Mouse (Mus musculus): ENCODE measurements around the gene Nlrp3. TPM values are rescaled to one million over a fixed set of nuclear protein-coding genes. Genes with fewer than 3 reads are reported as not detected.

Gene Nlrp3
- total and polyA plus RNA-seq, 2 experiments from 2014 or later = 0.11 to 0.25 TPM

DNA sequence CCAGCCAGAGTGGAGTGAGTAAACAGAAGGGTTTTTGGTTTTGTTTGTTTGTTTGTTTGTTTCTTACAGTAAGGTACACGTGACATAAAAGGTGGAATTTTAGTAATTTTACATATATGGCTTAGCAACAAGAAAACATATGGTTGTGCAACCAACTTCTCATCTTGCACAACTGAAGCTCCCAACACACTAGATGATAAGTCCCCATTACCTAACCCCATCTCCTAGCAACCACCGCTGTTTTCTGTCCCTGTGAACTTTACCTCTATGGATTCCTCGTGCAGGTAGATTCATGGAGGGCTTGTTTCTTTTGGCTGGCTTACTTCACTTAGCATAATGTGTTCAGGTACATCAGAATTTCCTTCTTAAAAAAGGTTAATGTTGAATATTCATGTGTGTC is 2.0 kb downstream of the Nlrp3 start:
- TF ChIP-seq CTCF (IDR thresholded peaks at IDR 0.05; ENCODE audit: low read depth) (no peak), EP300 (IDR thresholded peaks at IDR 0.05; ENCODE audit: low read depth) (no peak)
- ATAC-seq (ENCODE audit: insufficient read depth, low read depth) = no peak
- Histone ChIP-seq H3K9me3 (replicated peaks; ENCODE audit: control insufficient read depth, low read length) (no peaks in the 10 kb centered on the region), H3K4me3 (ENCODE audit: low read depth, low read length) (no peak overlapping the region), H3K9ac (replicated peaks; ENCODE audit: low read depth, low read length) (no peak overlapping the region), H3K27me3 (ENCODE audit: control insufficient read depth, insufficient read depth, low read length) (no peaks in the 10 kb centered on the region), H3K27ac (ENCODE audit: low read depth) (no peak overlapping the region), H3K4me2 (ENCODE audit: low read depth, low read length) (no peak overlapping the region), H3K4me1 (ENCODE audit: control insufficient read depth, insufficient read depth) (no peaks in the 10 kb centered on the region), H3K36me3 (replicated peaks; ENCODE audit: control insufficient read depth, insufficient read depth, low read length) (no peaks in the 10 kb centered on the region)
- WGBS = 76% methylated on average over 3 of the region's 3 CpGs
- no peak for DNase-seq (ENCODE audit: low spot score)

DNA sequence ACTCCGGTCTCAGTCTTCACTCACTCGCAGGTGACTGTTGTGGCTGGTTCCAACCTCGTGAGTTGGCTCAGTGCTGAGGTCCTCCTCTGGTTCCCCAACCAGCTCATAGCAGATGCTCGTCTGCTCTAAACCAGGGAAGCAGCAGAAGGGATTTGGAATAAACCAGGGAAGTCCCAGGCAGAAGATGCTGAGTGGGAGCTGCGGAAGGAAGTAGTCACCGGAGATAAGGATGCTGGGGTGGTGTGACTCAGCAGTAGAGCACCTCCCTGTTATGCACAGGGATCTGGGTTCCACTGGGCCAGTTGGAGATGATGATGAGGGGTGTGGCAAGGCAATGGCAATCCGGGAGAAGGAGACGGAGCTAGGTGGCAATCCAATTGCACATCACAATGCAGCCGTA is 2.6 kb downstream of the Nlrp3 start:
- no peaks in the 10 kb centered on the region for H3K36me3 ChIP-seq (replicated peaks; ENCODE audit: control insufficient read depth, insufficient read depth, low read length)
- H3K9me3 ChIP-seq (replicated peaks; ENCODE audit: control insufficient read depth, low read length) = no peaks in the 10 kb centered on the region
- ATAC-seq (ENCODE audit: insufficient read depth, low read depth) (no peak), DNase-seq (ENCODE audit: low spot score) (no peak)
- H3K4me3 ChIP-seq (ENCODE audit: low read depth, low read length) = no peak overlapping the region
- H3K9ac ChIP-seq (replicated peaks; ENCODE audit: low read depth, low read length) = no peak overlapping the region
- H3K4me2 ChIP-seq (ENCODE audit: low read depth, low read length) = no peak overlapping the region
- no peaks in the 10 kb centered on the region for H3K4me1 ChIP-seq (ENCODE audit: control insufficient read depth, insufficient read depth)
- TF ChIP-seq EP300 (IDR thresholded peaks at IDR 0.05; ENCODE audit: low read depth) = no peak
- TF ChIP-seq CTCF (IDR thresholded peaks at IDR 0.05; ENCODE audit: low read depth) = no peak
- no peaks in the 10 kb centered on the region for H3K27me3 ChIP-seq (ENCODE audit: control insufficient read depth, insufficient read depth, low read length)
- WGBS = 74% methylated on average over 9 of the region's 9 CpGs
- no peak overlapping the region for H3K27ac ChIP-seq (ENCODE audit: low read depth)

DNA sequence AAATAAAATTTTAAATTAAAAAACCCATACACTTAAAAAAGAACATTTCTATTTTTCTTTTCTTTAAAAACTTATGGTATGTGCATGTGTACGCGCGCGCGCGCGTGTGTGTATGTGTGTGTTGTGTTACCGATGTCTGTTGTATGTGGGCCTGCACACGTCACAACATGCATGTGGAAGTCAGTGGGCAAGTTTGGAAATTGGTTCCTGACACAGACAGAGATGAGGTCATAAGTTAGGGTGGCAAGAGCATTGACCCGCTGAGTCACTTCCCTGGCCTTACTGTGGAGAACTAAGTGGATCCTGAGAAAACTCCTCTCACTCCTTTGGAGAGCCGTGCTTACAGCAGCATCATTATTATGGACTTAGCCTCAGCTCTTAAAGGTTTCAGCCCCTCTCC is 12.8 kb downstream of the Nlrp3 start:
- no peak overlapping the region for H3K4me2 ChIP-seq (ENCODE audit: low read depth, low read length)
- no peak for ATAC-seq (ENCODE audit: insufficient read depth, low read depth)

DNA sequence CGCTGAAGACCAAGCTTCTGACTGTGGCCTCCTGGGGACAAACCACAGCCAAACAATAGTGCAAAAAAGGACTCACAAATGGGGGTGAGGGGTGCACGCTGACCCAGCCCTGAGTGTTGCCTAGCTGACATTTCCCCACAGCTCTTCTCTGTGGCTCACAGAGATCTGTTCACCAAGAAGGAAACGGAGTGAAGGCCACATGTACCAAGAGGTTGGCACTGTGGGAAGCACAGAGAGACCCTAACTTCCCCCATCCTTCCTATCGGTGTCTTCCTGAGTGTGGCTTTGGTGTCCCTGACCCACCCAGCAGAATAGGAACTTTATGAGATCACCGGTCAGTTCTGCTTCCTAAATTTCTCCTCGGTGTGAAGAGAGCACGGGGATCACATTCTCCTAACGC is 13.2 kb downstream of the Nlrp3 start:
- TF ChIP-seq CTCF (IDR thresholded peaks at IDR 0.05; ENCODE audit: low read depth) = no peak
- no peak for TF ChIP-seq EP300 (IDR thresholded peaks at IDR 0.05; ENCODE audit: low read depth)
- H3K4me3 ChIP-seq (ENCODE audit: low read depth, low read length) = no peak overlapping the region
- no peaks in the 10 kb centered on the region for H3K9me3 ChIP-seq (replicated peaks; ENCODE audit: control insufficient read depth, low read length)
- H3K4me2 ChIP-seq (ENCODE audit: low read depth, low read length) = no peak overlapping the region
- H3K4me1 ChIP-seq (ENCODE audit: control insufficient read depth, insufficient read depth) = no peaks in the 10 kb centered on the region
- DNase-seq (ENCODE audit: low spot score) = no peak
- WGBS = 71% methylated on average over 8 of the region's 8 CpGs
- H3K27me3 ChIP-seq (ENCODE audit: control insufficient read depth, insufficient read depth, low read length) = no peaks in the 10 kb centered on the region
- H3K27ac ChIP-seq (ENCODE audit: low read depth) = no peak overlapping the region
- H3K9ac ChIP-seq (replicated peaks; ENCODE audit: low read depth, low read length) = no peak overlapping the region
- no peak for ATAC-seq (ENCODE audit: insufficient read depth, low read depth)
- H3K36me3 ChIP-seq (replicated peaks; ENCODE audit: control insufficient read depth, insufficient read depth, low read length) = no peaks in the 10 kb centered on the region

More for the DNA sequence above, 12.8 kb downstream of the Nlrp3 start:
- no peak for DNase-seq (ENCODE audit: low spot score)
- TF ChIP-seq EP300 (IDR thresholded peaks at IDR 0.05; ENCODE audit: low read depth) = no peak
- TF ChIP-seq CTCF (IDR thresholded peaks at IDR 0.05; ENCODE audit: low read depth) = no peak
- Histone ChIP-seq H3K36me3 (replicated peaks; ENCODE audit: control insufficient read depth, insufficient read depth, low read length) (no peaks in the 10 kb centered on the region), H3K4me3 (ENCODE audit: low read depth, low read length) (no peak overlapping the region), H3K27ac (ENCODE audit: low read depth) (no peak overlapping the region), H3K4me1 (ENCODE audit: control insufficient read depth, insufficient read depth) (no peaks in the 10 kb centered on the region), H3K9ac (replicated peaks; ENCODE audit: low read depth, low read length) (no peak overlapping the region), H3K9me3 (replicated peaks; ENCODE audit: control insufficient read depth, low read length) (no peaks in the 10 kb centered on the region), H3K27me3 (ENCODE audit: control insufficient read depth, insufficient read depth, low read length) (no peaks in the 10 kb centered on the region)
- WGBS = 92% methylated on average over 11 of the region's 11 CpGs

DNA sequence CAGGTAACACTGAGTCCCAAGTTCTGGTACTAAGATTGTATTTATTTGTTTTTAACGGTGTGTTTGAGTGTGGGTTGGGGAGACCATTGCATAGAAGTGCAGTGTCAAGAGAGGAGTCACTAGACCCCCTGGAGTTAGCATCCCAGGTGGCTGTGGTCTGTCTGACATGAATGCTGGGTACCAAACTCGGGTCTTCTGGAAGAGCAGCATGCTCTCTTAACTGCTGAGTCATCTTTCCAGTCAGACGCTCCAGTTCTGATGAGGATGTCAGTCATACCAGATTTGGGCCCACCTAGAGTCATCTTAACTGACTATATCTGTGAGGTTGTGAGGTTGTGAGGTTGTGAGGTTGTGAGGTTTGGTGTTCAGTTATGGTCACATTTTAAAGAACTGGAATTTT is 19.5 kb downstream of the Nlrp3 start:
- H3K9me3 ChIP-seq (replicated peaks; ENCODE audit: control insufficient read depth, low read length) = no peaks in the 10 kb centered on the region
- WGBS = 62% methylated on average over 3 of the region's 3 CpGs
- TF ChIP-seq EP300 (IDR thresholded peaks at IDR 0.05; ENCODE audit: low read depth) (no peak), CTCF (IDR thresholded peaks at IDR 0.05; ENCODE audit: low read depth) (no peak)
- DNase-seq (ENCODE audit: low spot score) (no peak), ATAC-seq (ENCODE audit: insufficient read depth, low read depth) (no peak)
- H3K36me3 ChIP-seq (replicated peaks; ENCODE audit: control insufficient read depth, insufficient read depth, low read length) = no peaks in the 10 kb centered on the region
- H3K9ac ChIP-seq (replicated peaks; ENCODE audit: low read depth, low read length) = no peak overlapping the region
- no peak overlapping the region for H3K4me2 ChIP-seq (ENCODE audit: low read depth, low read length)
- H3K27ac ChIP-seq (ENCODE audit: low read depth) = no peak overlapping the region
- H3K4me1 ChIP-seq (ENCODE audit: control insufficient read depth, insufficient read depth) = no peaks in the 10 kb centered on the region
- H3K4me3 ChIP-seq (ENCODE audit: low read depth, low read length) = no peak overlapping the region
- no peaks in the 10 kb centered on the region for H3K27me3 ChIP-seq (ENCODE audit: control insufficient read depth, insufficient read depth, low read length)

DNA sequence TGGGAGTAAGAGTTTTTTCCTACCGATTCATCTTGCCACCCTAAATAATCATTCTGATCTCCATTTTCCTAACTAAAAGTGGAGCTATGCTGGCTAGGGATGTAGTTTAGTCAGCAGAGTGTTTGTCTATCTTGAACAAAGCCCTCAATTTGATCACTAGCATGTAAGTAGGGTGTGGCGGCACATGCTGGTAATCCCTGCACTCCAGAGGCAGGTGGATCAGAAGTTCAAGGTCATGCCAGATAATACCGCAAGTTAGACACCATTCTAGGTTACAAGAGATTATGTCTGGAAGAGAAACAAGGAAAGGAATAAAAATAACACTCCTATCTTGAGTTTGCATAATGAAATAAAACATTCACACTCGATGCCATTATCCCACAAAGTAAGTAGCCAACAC is 21.0 kb downstream of the Nlrp3 start:
- H3K27ac ChIP-seq (ENCODE audit: low read depth) = no peak overlapping the region
- DNase-seq (ENCODE audit: low spot score) = no peak
- 75% methylated on average over 4 of the region's 4 CpGs for WGBS
- TF ChIP-seq CTCF (IDR thresholded peaks at IDR 0.05; ENCODE audit: low read depth) (no peak), EP300 (IDR thresholded peaks at IDR 0.05; ENCODE audit: low read depth) (no peak)
- ATAC-seq (ENCODE audit: insufficient read depth, low read depth) = no peak
- H3K9ac ChIP-seq (replicated peaks; ENCODE audit: low read depth, low read length) = no peak overlapping the region
- H3K4me3 ChIP-seq (ENCODE audit: low read depth, low read length) = no peak overlapping the region
- no peaks in the 10 kb centered on the region for H3K36me3 ChIP-seq (replicated peaks; ENCODE audit: control insufficient read depth, insufficient read depth, low read length)
- no peaks in the 10 kb centered on the region for H3K9me3 ChIP-seq (replicated peaks; ENCODE audit: control insufficient read depth, low read length)
- H3K4me1 ChIP-seq (ENCODE audit: control insufficient read depth, insufficient read depth) = no peaks in the 10 kb centered on the region
- no peaks in the 10 kb centered on the region for H3K27me3 ChIP-seq (ENCODE audit: control insufficient read depth, insufficient read depth, low read length)
- H3K4me2 ChIP-seq (ENCODE audit: low read depth, low read length) = no peak overlapping the region

Measured in heart, postnatal 0 days (tissue).